Mouse (Mus musculus) heart, adult 18-20 months (tissue): ENCODE measurements around the gene Slc22a16. TPM values are rescaled to one million over a fixed set of nuclear protein-coding genes. Genes with fewer than 3 reads are reported as not detected.

ENCODE experiments used
- total RNA-seq, 2 experiments: library from RNA; stranded (reverse); gene quantifications; 2 replicates each; pipeline ENCODE4 v1.2.3; 2021

The Slc22a16 gene
- total RNA-seq, 2 experiments from 2014 or later = not detected

Other genes with a start within 250 kb of the Slc22a16 start
- gene Cdk19, start 230.8 kb upstream of the Slc22a16 start, total RNA-seq = 10 to 100 TPM in 1 of 2 experiments, 1 to 10 TPM in 1; 9.1 to 13.0 TPM
- gene Ddo, start 59.7 kb downstream of the Slc22a16 start, total RNA-seq = 10 to 100 TPM; 27.7 to 36.2 TPM
- gene Mettl24, start 112.9 kb downstream of the Slc22a16 start, total RNA-seq = 1 to 10 TPM; 1.3 to 1.6 TPM